Mouse (Mus musculus): ENCODE measurements at regions not wholly inside any gene's neighbourhood (a gene's known extent, or its start where the extent isn't known, plus 50 kb on each side); places are given as distances from the start of the nearest gene placed in this dataset.

- Histone ChIP-seq H3K36me3 (ENCODE audit: insufficient read depth, low read length) (no peaks in the 10 kb centered on the region), H3K9me3 (ENCODE audit: low read length) (0 out of 2 replicates have a peak, but pooled peaks cover 2% of the 10 kb centered on the region), H3K4me1 (ENCODE audit: insufficient read depth, low read length) (no peaks in the 10 kb centered on the region), H3K27me3 (ENCODE audit: insufficient read depth, low read length) (no peaks in the 10 kb centered on the region), H3K27ac (ENCODE audit: low read length) (no peak overlapping the region), H3K4me2 (replicated peaks; ENCODE audit: low read depth, low read length) (no peak overlapping the region), H3K9ac (replicated peaks; ENCODE audit: low read length) (no peak overlapping the region), H3K4me3 (ENCODE audit: low read length) (no peak overlapping the region)
- 89% methylated on average over 6 of the region's 6 CpGs for WGBS
- ATAC-seq (ENCODE audit: low FRiP score, low TSS enrichment) = no peak
These were observed 108.1 kb upstream of the Arg1 start for GRCm38 (mm10) chr10:25035363-25035762.

- WGBS = 58% methylated on average over 1 of the region's 1 CpGs
- Histone ChIP-seq H3K4me3 (ENCODE audit: low read length) (no peak overlapping the region), H3K9ac (replicated peaks; ENCODE audit: low read length) (no peak overlapping the region), H3K9me3 (ENCODE audit: low read length) (0 out of 2 replicates have a peak, but pooled peaks cover 2% of the 10 kb centered on the region), H3K36me3 (ENCODE audit: insufficient read depth, low read length) (no peaks in the 10 kb centered on the region), H3K4me2 (replicated peaks; ENCODE audit: low read depth, low read length) (no peak overlapping the region), H3K27me3 (ENCODE audit: insufficient read depth, low read length) (no peaks in the 10 kb centered on the region), H3K4me1 (ENCODE audit: insufficient read depth, low read length) (no peaks in the 10 kb centered on the region), H3K27ac (ENCODE audit: low read length) (no peak overlapping the region)
- ATAC-seq (ENCODE audit: low FRiP score, low TSS enrichment) = no peak
These were observed 105.3 kb upstream of the Arg1 start for GRCm38 (mm10) chr10:25032625-25033024.

GRCm38 (mm10) chr10:25029387-25029915, 102.2 kb upstream of the Arg1 start:
- 54% methylated on average over 6 of the region's 6 CpGs for WGBS
- Histone ChIP-seq H3K4me1 (ENCODE audit: insufficient read depth, low read length) (no peaks in the 10 kb centered on the region), H3K9me3 (ENCODE audit: low read length) (0 out of 2 replicates have a peak, but pooled peaks cover 2% of the 10 kb centered on the region), H3K4me3 (ENCODE audit: low read length) (no peak overlapping the region), H3K27ac (ENCODE audit: low read length) (no peak overlapping the region), H3K36me3 (ENCODE audit: insufficient read depth, low read length) (no peaks in the 10 kb centered on the region), H3K9ac (replicated peaks; ENCODE audit: low read length) (no peak overlapping the region), H3K27me3 (ENCODE audit: insufficient read depth, low read length) (no peaks in the 10 kb centered on the region), H3K4me2 (replicated peaks; ENCODE audit: low read depth, low read length) (no peak overlapping the region)
- no peak for ATAC-seq (ENCODE audit: low FRiP score, low TSS enrichment)

- Histone ChIP-seq H3K4me2 (replicated peaks; ENCODE audit: low read depth, low read length) (no peak overlapping the region), H3K4me3 (ENCODE audit: low read length) (no peak overlapping the region), H3K27ac (ENCODE audit: low read length) (no peak overlapping the region), H3K36me3 (ENCODE audit: insufficient read depth, low read length) (no peaks in the 10 kb centered on the region), H3K4me1 (ENCODE audit: insufficient read depth, low read length) (no peaks in the 10 kb centered on the region), H3K9me3 (ENCODE audit: low read length) (0 out of 2 replicates have a peak, but pooled peaks cover 2% of the 10 kb centered on the region), H3K9ac (replicated peaks; ENCODE audit: low read length) (no peak overlapping the region), H3K27me3 (ENCODE audit: insufficient read depth, low read length) (no peaks in the 10 kb centered on the region)
- 77% methylated on average over 7 of the region's 7 CpGs for WGBS
- no peak for ATAC-seq (ENCODE audit: low FRiP score, low TSS enrichment)
These were observed 96.4 kb upstream of the Arg1 start for GRCm38 (mm10) chr10:25023601-25024157.

- 91% methylated on average over 4 of the region's 4 CpGs for WGBS
- no peak for ATAC-seq (ENCODE audit: low FRiP score, low TSS enrichment)
- Histone ChIP-seq H3K4me2 (replicated peaks; ENCODE audit: low read depth, low read length) (no peak overlapping the region), H3K36me3 (ENCODE audit: insufficient read depth, low read length) (no peaks in the 10 kb centered on the region), H3K4me1 (ENCODE audit: insufficient read depth, low read length) (no peaks in the 10 kb centered on the region), H3K4me3 (ENCODE audit: low read length) (no peak overlapping the region), H3K9ac (replicated peaks; ENCODE audit: low read length) (no peak overlapping the region), H3K27ac (ENCODE audit: low read length) (no peak overlapping the region), H3K9me3 (ENCODE audit: low read length) (0 out of 2 replicates have a peak, but pooled peaks cover 2% of the 10 kb centered on the region), H3K27me3 (ENCODE audit: insufficient read depth, low read length) (no peaks in the 10 kb centered on the region)
These were observed 95.8 kb upstream of the Arg1 start for GRCm38 (mm10) chr10:25023044-25023540.

- H3K36me3 ChIP-seq (ENCODE audit: insufficient read depth, low read length) = no peaks in the 10 kb centered on the region
- H3K27me3 ChIP-seq (ENCODE audit: insufficient read depth, low read length) = no peaks in the 10 kb centered on the region
- no peaks in the 10 kb centered on the region for H3K4me1 ChIP-seq (ENCODE audit: insufficient read depth, low read length)
- 47% methylated on average over 2 of the region's 2 CpGs for WGBS
- no peak overlapping the region for H3K27ac ChIP-seq (ENCODE audit: low read length)
- ATAC-seq (ENCODE audit: low FRiP score, low TSS enrichment) = no peak
- H3K4me3 ChIP-seq (ENCODE audit: low read length) = no peak overlapping the region
- no peak overlapping the region for H3K9ac ChIP-seq (replicated peaks; ENCODE audit: low read length)
- H3K4me2 ChIP-seq (replicated peaks; ENCODE audit: low read depth, low read length) = no peak overlapping the region
- H3K9me3 ChIP-seq (ENCODE audit: low read length) = no peaks in the 10 kb centered on the region
These were observed 91.7 kb upstream of the Arg1 start for GRCm38 (mm10) chr10:25018946-25019345.

- Histone ChIP-seq H3K27ac (ENCODE audit: low read length) (no peak overlapping the region), H3K9me3 (ENCODE audit: low read length) (no peaks in the 10 kb centered on the region), H3K4me2 (replicated peaks; ENCODE audit: low read depth, low read length) (no peak overlapping the region), H3K27me3 (ENCODE audit: insufficient read depth, low read length) (no peaks in the 10 kb centered on the region), H3K4me3 (ENCODE audit: low read length) (no peak overlapping the region), H3K36me3 (ENCODE audit: insufficient read depth, low read length) (no peaks in the 10 kb centered on the region), H3K4me1 (ENCODE audit: insufficient read depth, low read length) (no peaks in the 10 kb centered on the region), H3K9ac (replicated peaks; ENCODE audit: low read length) (no peak overlapping the region)
- 78% methylated on average over 1 of the region's 1 CpGs for WGBS
- no peak for ATAC-seq (ENCODE audit: low FRiP score, low TSS enrichment)
These were observed 90.6 kb upstream of the Arg1 start for GRCm38 (mm10) chr10:25017843-25018242.

GRCm38 (mm10) chr10:25016110-25016509, 88.8 kb upstream of the Arg1 start:
- Histone ChIP-seq H3K4me1 (ENCODE audit: insufficient read depth, low read length) (no peaks in the 10 kb centered on the region), H3K4me3 (ENCODE audit: low read length) (no peak overlapping the region), H3K27me3 (ENCODE audit: insufficient read depth, low read length) (no peaks in the 10 kb centered on the region), H3K9me3 (ENCODE audit: low read length) (no peaks in the 10 kb centered on the region), H3K27ac (ENCODE audit: low read length) (no peak overlapping the region), H3K36me3 (ENCODE audit: insufficient read depth, low read length) (no peaks in the 10 kb centered on the region), H3K4me2 (replicated peaks; ENCODE audit: low read depth, low read length) (no peak overlapping the region), H3K9ac (replicated peaks; ENCODE audit: low read length) (no peak overlapping the region)
- ATAC-seq (ENCODE audit: low FRiP score, low TSS enrichment) = no peak
- 78% methylated on average over 9 of the region's 9 CpGs for WGBS

GRCm38 (mm10) chr10:25012129-25012528, 84.8 kb upstream of the Arg1 start:
- Histone ChIP-seq H3K4me1 (ENCODE audit: insufficient read depth, low read length) (no peaks in the 10 kb centered on the region), H3K9ac (replicated peaks; ENCODE audit: low read length) (no peak overlapping the region), H3K27ac (ENCODE audit: low read length) (no peak overlapping the region), H3K36me3 (ENCODE audit: insufficient read depth, low read length) (no peaks in the 10 kb centered on the region), H3K27me3 (ENCODE audit: insufficient read depth, low read length) (no peaks in the 10 kb centered on the region), H3K4me3 (ENCODE audit: low read length) (no peak overlapping the region), H3K4me2 (replicated peaks; ENCODE audit: low read depth, low read length) (no peak overlapping the region), H3K9me3 (ENCODE audit: low read length) (no peaks in the 10 kb centered on the region)
- ATAC-seq (ENCODE audit: low FRiP score, low TSS enrichment) = no peak

GRCm38 (mm10) chr10:25001299-25001698, 74.0 kb upstream of the Arg1 start:
- Histone ChIP-seq H3K9ac (replicated peaks; ENCODE audit: low read length) (no peak overlapping the region), H3K4me1 (ENCODE audit: insufficient read depth, low read length) (no peaks in the 10 kb centered on the region), H3K4me3 (ENCODE audit: low read length) (no peak overlapping the region), H3K4me2 (replicated peaks; ENCODE audit: low read depth, low read length) (no peak overlapping the region), H3K27ac (ENCODE audit: low read length) (no peak overlapping the region), H3K36me3 (ENCODE audit: insufficient read depth, low read length) (no peaks in the 10 kb centered on the region), H3K9me3 (ENCODE audit: low read length) (0 out of 2 replicates have a peak, but pooled peaks cover 3% of the 10 kb centered on the region), H3K27me3 (ENCODE audit: insufficient read depth, low read length) (no peaks in the 10 kb centered on the region)
- WGBS = 90% methylated on average over 8 of the region's 8 CpGs
- ATAC-seq (ENCODE audit: low FRiP score, low TSS enrichment) = no peak

Data from kidney, embryonic 16.5 days (tissue).